Mouse (Mus musculus): ENCODE results near the gene Celsr1.

Gene Celsr1

DNA sequence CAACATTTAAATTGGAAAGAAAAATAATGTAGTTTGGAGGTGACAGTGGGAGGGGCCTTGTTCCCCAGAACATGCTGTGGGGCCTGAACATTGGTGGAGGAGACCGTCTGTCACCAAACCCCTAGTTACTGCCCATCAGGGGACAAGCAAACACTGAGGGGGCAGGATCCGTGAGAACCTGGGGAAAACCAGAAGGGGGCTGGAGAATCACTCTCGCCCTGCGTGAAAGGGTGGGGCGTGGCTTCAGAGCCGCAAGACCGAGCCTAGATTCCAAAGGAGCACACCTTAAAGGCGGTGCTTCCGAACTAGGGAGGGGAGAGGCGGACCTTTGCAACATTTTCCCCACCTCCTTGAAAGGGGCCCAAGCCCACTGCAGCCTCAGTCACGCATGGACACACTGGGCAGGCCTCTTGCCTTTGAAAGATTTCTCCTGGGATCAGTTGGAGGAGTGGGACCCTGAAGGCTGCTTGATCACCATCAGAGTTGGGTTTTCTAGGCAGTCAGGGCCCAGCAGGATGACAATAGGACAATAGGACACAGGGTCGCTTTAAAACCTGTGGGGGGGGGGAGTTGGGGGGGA lies 1.3 kb upstream of the Celsr1 start:
- no peak for DNase-seq (ENCODE audit: low read depth, low spot score)

DNA sequence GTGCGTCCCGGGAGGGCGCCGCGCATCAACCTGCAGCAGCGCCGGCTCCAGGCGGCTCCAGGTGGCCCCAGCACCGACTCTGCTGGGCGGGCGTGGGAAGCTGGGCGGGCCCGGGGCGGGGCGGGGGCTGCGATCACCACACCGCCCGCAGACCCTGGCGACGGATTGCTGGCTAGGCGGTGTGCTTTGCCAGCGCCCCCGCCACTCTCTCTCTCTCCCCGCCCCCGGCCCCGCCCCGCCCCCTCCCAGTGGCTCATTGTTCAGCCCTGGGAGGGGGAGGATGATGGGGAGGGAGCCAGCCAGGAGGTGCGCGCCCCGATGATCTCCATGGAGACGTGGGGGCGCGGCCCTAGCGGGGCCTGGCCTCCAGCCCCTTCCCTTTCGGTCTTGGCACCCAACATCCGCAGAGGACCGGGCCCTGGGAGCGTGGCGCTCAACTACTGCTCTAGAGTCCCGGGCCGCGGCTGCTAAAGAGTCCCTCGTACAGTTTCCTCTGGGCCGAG lies 495 bp upstream of the Celsr1 start:
- DNase-seq (ENCODE audit: low read depth, low spot score) = no peak

DNA sequence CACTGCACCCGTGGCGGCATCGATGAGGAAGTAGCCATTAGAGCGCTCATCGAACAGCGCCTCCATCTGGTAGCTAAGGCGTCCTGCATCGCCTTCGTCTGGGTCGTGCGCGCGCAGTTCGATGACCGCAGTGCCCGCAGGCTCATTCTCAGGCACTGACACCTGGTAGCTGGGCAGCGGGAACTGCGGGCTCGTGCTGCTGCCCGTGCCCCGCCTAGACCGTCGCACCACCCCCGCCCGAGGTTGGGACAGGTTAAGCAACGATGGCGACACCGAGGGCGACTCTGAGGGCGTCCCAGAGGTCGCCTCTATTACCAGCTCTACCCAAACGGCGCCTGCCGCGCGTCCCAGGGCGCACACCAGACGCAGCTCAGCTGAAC lies 776 bp downstream of the Celsr1 start:
- no peak for DNase-seq (ENCODE audit: low read depth, low spot score)

DNA sequence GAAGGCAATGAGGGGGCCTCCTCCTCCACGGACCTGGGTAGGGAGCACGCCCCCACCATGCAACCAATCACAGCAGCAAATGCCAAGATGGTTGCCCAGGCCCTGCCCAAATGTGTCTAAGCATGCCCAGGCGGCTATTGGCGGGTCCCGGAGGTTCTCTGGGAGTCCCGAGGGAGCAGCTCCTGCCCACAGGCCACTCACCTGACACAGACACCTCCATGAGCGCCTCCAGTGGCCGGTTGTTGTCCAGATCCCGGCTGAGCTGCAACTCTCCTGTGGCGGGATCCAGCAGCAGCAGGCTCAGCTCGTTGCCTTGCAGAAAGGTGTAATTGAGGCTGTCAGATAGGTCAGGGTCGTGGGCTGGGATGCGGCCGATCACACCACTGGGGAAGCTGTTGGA lies 3.6 kb downstream of the Celsr1 start:
- DNase-seq (ENCODE audit: low read depth, low spot score) = no peak

DNA sequence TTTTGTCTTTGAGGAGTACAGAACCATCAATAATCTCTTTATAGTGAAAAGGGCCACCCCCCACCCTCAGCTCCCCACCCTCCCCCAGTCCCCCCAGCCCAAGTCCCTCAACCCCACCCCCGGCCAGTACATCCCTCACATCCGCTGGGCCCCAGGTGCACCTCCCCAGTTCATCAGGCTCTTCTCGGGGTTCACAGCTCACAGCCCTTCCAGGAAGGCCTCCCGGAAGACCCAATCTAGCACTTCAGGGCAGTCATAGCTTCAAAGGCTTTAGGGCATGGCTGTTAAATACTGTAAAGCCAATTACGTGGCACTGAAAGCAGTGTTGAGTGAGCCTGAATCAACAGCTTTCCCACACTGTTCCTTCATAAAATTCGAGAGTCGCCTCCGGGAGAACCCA lies 5.7 kb downstream of the Celsr1 start:
- DNase-seq (ENCODE audit: low read depth, low spot score) = no peak

DNA sequence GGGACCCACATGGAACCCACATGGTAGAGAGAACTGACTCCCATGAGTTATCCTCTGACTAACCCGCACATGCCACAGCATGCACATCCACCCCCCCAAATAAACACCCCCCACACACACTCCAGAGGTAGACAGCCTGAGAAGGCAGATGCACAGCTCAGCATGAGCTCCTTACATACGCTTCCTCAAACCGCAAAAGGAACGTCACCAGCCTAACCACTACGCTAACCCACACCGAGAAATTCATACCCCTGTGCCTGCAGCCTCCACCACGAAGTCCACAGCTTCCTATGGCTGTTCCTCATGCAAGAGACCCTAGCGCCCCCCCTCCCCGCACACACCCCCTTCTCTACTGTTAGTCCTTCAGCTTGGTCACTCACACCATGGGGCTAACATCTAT lies 11.6 kb downstream of the Celsr1 start:
- DNase-seq (ENCODE audit: low read depth, low spot score) = no peak

DNA sequence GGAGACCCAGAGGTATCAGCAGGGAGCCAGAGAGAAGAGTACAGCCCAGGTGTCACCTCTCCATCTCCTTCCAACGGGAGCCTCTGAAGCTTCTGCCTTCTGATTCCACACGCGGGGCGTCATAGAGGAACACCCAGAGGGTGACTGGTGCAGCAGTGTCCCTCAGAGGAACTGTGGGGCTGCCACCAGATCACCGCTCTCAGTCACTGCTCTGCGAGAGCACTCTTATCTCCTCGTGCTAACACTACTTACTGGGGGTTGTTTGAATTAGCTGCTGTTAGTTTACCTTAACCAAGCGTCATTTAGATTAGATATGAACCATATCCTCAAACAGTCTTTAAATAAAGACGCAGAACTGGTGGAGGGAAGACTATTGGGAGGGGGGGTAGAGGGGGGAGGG lies 12.3 kb downstream of the Celsr1 start:
- no peak for DNase-seq (ENCODE audit: low read depth, low spot score)

DNA sequence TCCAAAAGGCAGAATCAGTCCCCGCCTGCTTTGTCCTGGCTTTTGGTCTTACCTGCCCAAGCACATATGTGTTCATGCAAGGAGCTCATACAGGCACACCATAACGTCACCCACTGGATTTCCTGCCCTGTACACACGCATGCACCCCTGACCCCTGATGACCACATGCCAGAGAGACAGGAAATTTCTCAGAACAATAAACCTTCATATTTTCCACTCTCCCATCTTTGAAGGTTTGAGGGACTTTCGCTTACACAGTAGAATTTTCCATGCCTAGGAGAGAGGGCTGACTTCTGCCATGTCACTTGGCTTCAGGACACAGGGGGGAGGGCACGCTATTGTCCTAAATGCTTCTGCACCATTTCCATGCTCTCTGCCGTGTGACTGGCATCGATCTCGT lies 13.6 kb downstream of the Celsr1 start:
- no peak for DNase-seq (ENCODE audit: low read depth, low spot score)

DNA sequence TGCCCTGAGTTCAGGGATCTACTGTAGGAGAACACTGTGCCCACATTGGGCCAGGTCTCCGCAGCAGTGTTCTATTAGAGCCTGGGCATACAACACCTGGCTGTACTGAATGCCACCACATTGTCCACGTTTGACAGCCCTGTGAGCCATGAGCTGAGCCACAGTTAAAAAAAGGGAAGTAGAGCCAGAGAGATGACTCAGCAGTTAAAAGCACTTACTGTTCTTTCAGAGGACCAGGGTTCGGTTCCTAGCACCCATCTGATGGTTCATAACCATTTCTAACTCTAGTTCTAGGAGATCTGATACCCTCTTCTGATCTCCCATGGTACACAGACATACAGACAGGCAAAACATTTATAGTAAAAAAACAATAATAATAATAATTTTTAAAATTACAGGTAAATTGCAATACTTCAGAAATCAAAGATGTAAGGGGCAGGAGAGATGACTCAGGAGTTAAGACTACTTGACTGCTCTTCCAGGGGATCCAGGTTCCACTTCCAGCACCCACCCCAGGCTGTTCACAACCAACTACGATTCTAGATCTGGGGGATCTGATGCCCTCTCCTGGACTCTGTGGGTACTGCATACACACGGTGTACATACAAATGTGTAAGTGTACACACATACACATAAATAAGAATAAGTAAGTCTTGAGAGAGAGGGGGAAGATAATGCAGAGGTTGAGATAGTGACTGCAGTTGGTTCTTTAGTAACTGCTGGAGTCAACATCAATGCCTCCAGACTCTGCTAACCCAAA lies 14.6 kb downstream of the Celsr1 start:
- DNase-seq (ENCODE audit: low read depth, low spot score) = no peak

DNA sequence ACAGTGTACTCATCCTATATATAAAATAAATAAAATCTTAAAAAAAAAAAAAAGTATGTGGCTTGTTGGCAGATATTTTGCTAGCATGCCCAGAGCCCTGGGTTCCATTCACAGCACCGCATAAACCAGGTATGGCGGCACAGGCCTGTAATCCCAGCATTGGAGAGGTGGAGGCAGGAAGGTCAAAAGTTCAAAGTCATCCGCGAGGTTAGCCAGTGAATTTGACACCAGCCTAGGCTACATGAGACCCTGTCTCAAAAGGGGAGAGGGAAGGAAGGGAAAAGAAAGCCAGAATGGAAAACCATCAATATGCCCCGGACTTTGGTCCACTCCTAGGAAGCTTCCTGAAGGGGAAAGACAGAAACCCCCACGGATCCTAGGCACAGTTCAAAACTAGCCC lies 16.2 kb downstream of the Celsr1 start:
- DNase-seq (ENCODE audit: low read depth, low spot score) = no peak

DNA sequence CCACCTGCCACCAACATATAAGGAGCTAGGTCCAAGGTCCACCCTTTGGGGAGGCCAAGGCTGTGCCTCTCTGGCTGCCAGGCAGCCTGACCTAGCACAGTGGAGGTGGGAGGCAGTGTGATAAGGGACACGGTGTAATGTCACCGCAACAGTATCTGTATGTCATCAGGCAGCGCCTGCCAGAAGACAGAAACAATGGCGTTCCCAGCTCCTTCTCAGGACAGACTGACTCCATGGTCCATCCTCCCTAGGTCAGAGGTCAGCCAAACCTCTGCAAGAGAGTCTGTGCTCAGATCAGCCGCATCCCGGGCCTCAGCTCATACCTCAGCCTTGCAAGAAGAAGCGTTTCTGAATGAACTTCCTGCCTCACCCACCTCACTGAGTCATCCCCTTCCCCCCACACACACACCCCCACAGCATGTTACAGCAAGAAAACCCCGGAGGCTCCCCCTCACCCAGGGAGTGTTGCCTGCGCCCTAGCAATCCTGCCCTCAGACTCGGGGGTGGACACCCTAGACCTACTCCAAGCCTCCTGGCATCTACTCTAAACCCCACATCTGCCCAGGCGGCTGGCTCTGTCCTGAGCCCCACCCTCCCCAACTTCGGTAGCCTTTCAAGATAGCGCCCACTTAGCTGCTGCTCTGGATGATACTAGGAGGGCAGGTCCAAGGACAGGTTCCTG lies 17.6 kb downstream of the Celsr1 start:
- DNase-seq (ENCODE audit: low read depth, low spot score) = peak; percentile 27

DNA sequence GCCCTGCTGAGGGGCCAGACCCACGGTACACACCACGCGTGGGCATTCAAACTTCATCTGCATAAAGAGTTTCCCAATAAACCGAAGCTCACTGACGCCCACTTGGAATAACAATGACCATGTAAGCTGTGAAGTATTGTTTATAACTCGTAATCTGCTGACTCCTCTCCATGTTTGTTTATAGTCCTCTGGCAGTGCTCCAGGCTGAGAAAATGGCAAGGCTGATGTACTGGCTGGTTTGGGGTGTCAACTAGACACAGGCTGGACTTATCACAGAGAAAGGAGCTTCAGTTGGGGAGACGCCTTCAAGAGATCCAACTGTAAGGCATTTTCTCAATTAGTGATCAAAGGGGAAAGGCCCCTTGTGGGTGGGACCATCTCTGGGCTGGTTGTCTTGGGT lies 18.6 kb downstream of the Celsr1 start:
- no peak for DNase-seq (ENCODE audit: low read depth, low spot score)

DNA sequence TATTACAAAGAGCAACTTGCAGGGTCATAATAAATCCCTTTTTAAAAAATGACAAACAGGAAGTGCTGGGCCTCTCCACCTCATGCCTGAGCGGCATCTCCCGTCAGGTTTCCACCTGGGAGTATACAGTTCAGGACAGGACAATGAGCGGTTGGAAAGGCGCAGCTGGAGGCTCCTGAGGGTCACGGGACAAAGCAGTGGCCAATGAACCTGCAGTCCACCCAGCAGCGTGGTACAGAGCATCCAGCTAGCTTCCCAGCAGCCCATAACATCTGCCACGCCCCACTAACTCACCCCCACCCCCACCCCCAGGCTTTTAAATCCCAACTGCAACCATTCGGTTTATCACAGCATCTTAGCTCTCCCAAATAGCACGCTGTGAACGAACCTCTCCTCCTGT lies 19.9 kb downstream of the Celsr1 start:
- DNase-seq (ENCODE audit: low read depth, low spot score) = no peak

DNA sequence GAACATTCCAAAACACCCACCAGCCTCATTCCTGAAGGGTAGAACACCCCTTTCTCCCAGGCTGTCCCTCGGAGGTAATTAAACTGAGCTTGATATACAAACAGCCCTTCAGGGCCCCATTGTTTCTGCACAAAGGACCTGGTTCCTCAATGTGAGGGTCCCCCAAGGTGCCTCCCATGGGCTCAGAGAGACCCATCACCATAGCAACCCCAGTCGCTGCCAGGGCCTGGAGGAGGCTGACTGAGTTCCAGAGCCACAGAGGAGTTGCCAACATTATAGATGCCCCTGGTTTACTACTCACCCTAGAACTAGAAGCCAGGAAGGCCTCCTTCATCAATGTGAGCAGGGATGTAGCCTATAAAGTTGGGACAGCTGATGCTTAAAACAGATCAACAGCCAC lies 20.4 kb downstream of the Celsr1 start:
- no peak for DNase-seq (ENCODE audit: low read depth, low spot score)

DNA sequence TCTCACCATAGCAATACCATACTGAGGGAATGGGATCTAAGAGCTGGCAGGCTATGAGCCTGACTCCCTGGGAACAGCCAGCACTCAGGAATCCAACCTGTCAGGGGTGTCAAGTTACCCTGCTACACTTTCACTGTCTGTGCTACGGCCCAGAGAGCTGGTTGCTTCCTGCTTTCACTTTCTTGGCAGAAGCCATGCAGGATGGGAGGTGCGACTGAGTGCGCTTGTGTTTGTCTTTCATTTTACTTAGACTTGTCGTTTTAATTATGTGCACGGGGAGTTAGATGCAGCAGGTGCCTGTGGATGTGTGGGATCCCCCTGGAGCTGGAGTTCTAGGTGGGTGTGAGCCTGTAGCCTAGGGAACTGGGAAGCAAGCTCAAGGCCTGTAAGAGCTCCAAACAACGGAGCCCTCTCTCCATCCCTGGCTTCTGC lies 25.9 kb downstream of the Celsr1 start:
- DNase-seq (ENCODE audit: low read depth, low spot score) = peak; percentile 63

DNA sequence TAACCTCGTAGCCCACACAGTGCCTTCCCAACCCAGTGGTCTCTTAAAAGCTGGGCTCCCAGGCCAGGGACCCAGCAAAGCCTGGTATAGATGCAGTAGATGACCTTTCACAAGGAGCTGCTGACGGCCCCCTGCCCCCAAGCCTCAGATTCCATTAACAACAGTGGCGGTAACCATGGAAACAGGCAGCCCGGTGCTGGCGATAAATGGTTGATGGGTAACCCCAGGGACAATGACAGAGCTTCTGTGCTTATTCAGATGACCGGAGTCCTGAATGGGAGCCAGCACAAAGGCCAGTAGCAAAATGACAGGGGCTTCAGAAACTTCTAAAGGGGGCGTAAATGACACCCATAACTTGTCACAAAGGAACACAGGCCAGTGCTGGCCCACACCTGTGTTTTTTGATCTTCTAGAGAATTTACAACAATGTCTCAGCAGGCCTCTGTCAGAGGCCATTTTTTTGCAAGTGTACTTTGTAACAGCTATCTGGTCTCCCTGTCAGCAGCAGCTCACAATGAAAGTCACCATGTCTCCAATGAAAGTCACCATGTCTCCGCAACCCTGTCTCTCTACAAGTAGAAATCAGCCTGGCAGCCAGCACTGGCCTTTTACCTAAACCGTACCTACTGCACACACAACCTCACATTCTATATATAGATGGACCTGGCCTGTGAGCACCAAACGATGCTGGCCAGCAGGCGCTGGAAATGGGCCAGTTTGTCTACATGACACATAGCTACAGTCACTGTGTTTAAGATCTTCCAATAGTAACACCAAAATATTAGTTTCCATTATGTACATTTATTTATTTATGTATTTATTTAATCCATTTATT lies 27.7 kb downstream of the Celsr1 start:
- no peak for DNase-seq (ENCODE audit: low read depth, low spot score)

DNA sequence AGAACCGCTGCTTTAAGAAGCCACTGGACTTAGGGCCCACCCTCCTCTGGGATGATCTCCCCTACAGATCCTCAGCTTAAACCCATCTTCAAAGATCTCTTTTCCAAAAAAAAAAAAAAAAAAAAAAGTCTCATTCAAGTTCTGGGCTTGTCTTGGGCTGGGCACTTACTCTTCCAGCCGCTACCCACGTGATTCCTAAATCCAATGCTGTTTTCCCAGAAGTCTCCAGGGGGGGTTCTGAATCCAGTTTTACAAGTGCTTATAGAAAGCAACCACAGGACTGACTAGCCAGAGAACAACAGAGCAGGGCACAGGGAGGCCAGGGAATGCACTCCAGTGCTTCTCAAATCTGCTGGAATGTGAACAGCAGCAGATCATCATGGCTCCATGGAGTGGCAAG lies 29.5 kb downstream of the Celsr1 start:
- DNase-seq (ENCODE audit: low read depth, low spot score) = no peak

DNA sequence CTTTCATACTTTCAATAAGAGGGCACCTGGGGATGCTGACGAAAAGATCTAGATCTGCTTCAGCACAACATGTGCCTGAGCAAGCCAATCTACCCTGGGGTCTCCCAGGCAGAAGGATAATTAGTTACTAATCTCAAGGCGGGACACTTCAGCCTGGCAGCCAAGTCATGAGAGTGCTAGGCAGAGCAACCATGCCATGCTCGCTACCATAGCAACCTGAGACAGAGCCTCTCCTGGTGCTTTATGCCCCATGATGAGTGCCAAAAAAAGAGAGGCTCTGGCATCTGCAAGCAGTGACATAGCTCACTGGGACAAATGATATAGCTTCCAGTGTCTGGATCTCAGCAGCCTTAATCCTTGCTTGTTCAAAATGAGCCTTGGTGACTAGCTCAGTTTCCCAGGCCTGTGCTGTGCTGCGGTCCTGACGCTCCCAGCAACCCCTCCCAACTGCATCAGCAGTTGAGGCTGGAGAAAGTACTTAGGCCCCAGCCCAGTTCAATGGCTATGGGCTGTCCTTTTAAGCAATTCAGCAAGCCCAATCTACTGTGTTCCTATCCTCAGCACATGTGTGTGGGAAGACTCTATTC lies 32.8 kb downstream of the Celsr1 start:
- DNase-seq (ENCODE audit: low read depth, low spot score) = peak; percentile 72

DNA sequence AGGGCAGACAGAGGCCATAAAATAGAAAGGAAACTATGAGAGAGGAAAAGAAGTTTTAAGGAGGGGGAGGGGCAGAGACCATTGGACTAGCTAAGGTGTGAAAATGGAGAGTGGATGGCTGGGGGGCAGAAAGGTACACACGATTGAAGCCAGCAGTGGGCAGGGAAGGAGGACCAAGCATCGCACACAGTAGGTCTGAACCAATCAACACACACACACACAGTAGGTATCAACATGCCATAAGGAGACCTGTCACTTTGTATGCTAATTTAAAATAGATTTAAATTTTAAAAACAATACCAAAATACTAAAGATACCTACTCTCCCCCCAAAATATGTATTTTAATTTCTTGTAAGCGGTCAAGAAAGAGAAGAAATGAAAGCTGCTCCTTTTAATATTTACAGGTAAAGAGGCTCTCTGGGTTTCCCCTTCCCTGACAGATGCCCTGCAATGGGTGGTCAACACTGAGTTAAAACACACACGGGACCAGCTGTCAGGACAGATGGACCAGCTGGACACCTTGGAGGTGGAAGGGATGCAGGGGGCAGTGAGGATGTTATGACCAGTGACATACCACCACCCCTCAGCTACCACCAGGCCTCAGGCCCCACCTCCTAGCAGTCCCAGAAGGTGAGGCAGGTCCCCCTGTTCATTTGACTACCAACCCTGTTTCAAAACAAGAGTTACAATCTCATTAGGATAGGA lies 34.9 kb downstream of the Celsr1 start:
- DNase-seq (ENCODE audit: low read depth, low spot score) = no peak

DNA sequence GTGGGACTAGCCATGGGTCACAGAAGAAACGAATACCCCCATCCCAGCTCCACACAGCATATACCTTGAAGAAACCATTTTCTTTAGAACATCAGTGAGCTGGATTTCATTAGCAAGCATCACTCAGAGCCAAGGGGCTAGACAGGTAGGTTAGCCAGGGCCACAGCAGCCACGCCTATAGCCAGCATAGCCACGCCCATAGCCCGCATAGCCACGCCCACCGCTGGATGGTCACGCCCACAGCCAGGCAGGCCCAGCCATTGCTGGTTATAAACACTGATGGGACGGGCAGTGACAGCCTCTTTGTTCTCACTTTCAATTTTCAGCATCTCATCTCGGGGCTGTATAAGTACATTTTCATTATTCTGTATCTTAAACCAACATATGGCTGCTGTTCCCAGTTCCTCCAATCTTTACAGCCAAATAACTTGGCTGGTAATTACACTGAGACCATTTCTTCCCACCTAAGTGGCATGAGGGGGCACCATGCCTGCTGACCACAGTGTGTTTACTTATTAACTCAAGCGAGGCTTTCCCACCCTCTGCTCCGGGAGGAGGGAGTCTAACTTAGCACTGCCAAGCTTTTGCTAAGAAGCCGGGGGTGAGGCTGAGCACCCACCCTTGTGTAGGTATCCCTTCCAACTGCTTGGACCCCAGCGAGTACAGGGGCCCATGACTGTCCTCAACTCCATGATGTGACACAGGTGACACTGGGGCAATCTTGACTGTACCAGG lies 37.4 kb downstream of the Celsr1 start:
- DNase-seq (ENCODE audit: low read depth, low spot score) = no peak
